Mouse (Mus musculus) forebrain, embryonic 16.5 days (tissue): Measurements from ENCODE around the gene Asf1a. TPM values are rescaled to one million over a fixed set of nuclear protein-coding genes. Genes with fewer than 3 reads are reported as not detected.

ENCODE experiments used
- ATAC-seq: fragments of 200-750 bp; cut with Nextera tagmentation; 2 replicates; pipeline ENCODE4 v1.8.0; 2017; ENCODE audit warnings: mild to moderate bottlenecking, moderate library complexity
- H3K27ac ChIP-seq: fragments of 300-500 bp; sonication (generic); 2 replicates; pipeline ENCODE4 v1.5.1; 2014; ENCODE audit warnings: low read length, control low read depth
- H3K27me3 ChIP-seq: fragments of 300-500 bp; sonication (generic); replicated peaks from 2 replicates; pipeline ENCODE4 v1.6.1; 2014; ENCODE audit warnings: low read length; ENCODE audit not compliant: control insufficient read depth, insufficient read depth
- H3K36me3 ChIP-seq: fragments of 300-500 bp; sonication (generic); 2 replicates; pipeline ENCODE4 v1.6.1; 2014; ENCODE audit not compliant: control insufficient read depth, insufficient read depth
- H3K4me1 ChIP-seq: fragments of 300-500 bp; sonication (generic); replicated peaks from 2 replicates; pipeline ENCODE4 v1.6.1; 2014; ENCODE audit warnings: low read length; ENCODE audit not compliant: control insufficient read depth, insufficient read depth
- H3K4me2 ChIP-seq: fragments of 300-500 bp; sonication (generic); 2 replicates; pipeline ENCODE4 v1.6.1; 2014; ENCODE audit warnings: mild to moderate bottlenecking, low read length, control low read depth
- H3K4me3 ChIP-seq: fragments of 300-500 bp; sonication (generic); replicated peaks from 2 replicates; pipeline ENCODE4 v1.5.1; 2014; ENCODE audit warnings: mild to moderate bottlenecking, low read length, control low read depth
- H3K9ac ChIP-seq: fragments of 300-500 bp; sonication (generic); replicated peaks from 2 replicates; pipeline ENCODE4 v1.6.1; 2014; ENCODE audit warnings: low read depth, low read length, control low read depth
- H3K9me3 ChIP-seq: fragments of 300-500 bp; sonication (generic); 2 replicates; pipeline ENCODE4 v1.6.1; 2016; ENCODE audit warnings: low read length; ENCODE audit not compliant: control insufficient read depth
- WGBS: fragments of 180-500 bp; shearing (Covaris S2); extraction: QIAGEN DNeasy Blood & Tissue Kit; methylation state at CpG from one replicate; pipeline ENCODE4 v1.1.7; 2014; 5-methylcytosine and 5-hydroxymethylcytosine counted together
- polyA plus RNA-seq: library from polyadenylated mRNA; unstranded; fragments of >200 nt; fragmentation: Nextera tagmentation; extraction: Ambion mirVana; gene quantifications from 2 replicates; pipeline ENCODE4 v1.2.1, GENCODE M21; 2015

The Asf1a gene
- polyA plus RNA-seq, result 88.6 and 98.8 TPM in 2 replicates

DNA sequence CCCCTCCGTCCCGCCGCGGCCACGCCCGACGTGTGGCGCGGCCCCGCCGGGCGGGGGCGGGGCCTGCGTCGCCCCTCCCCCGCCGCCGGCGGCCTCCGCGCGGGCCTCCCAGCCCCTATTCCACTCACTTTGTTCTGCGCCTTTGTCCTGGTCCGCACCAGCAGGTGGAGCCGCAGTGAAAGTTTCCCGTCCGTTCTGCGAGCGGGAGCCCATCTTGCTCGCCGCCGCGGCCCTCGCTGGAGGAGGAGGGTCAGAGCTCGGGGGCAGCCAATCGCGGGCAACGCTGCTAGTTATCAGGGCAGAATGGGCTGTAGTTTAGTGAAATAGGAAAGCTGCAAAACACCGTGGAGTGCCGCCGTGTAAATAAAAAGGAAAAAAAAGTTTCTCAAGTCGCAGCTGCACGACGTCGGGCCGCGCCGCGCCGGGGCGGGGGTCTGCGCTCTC, at the start of gene Asf1a:
TSS of gene Asf1a (plus strand) at position 81 of the 444 bp plus-strand sequence.
- Histone ChIP-seq H3K27me3 (no peaks in the 10 kb centered on the region), H3K4me2 (peak within 1 kb of the TSS; percentile 79), H3K9ac (peak within 1 kb of the TSS; percentile 86), H3K4me1 (peaks cover 24% of the 10 kb centered on the region), H3K9me3 (no peaks in the 10 kb centered on the region), H3K4me3 (peak within 1 kb of the TSS; percentile 84), H3K36me3 (0 out of 2 replicates have a peak, but pooled peaks cover 2% of the 10 kb centered on the region), H3K27ac (peak within 1 kb of the TSS; percentile 99)
- WGBS, result 0% methylated on average over 42 of the region's 52 CpGs
- peak; percentile 98 for ATAC-seq

DNA sequence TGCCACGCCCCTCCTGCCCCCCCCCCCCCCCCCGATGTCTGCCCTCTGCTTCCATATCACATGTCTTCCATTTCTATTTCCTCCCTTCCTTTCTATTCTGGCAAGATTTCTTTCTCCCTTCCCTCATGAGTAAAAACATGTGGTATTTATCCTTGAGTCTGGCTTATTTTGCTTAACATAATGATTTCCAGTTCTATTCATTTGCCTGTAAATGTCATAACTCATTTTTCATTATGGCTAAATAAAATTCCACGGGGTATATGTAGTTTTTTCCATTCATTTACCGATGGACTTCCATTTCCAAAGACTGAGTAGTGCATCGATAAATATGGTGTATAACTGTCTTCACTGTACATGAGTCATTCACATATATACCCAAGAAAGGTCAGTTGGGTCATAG, 34.6 kb upstream of the Asf1a start:
- Histone ChIP-seq H3K27ac (no peak overlapping the region), H3K4me2 (no peak overlapping the region), H3K36me3 (no peaks in the 10 kb centered on the region), H3K9ac (no peak overlapping the region), H3K4me1 (no peaks in the 10 kb centered on the region), H3K9me3 (no peaks in the 10 kb centered on the region), H3K27me3 (no peaks in the 10 kb centered on the region), H3K4me3 (no peak overlapping the region)
- ATAC-seq, result no peak
- 88% methylated on average over 5 of the region's 5 CpGs for WGBS

DNA sequence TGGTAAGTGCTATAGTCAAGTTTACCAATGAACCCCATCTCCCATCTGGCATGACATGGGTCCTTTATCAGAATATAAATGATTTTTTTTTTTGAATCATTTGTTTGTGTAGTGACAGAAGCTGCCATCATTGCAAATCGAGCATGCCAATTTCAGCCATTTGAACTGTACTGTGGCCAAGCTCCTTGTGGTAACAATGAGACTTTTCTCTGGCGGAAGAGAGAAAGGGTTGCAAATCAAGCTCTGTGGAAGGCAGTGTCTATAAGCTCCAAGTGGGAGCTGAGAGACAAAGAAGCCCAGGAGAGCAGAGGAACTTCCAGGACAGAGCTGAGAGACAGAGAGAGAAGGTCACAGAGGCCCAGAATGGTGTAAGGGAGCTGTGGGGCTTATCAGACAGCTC, 31.0 kb upstream of the Asf1a start:
- H3K4me1 ChIP-seq, result no peaks in the 10 kb centered on the region
- no peak overlapping the region for H3K9ac ChIP-seq
- H3K4me3 ChIP-seq, result no peak overlapping the region
- 57% methylated on average over 2 of the region's 2 CpGs for WGBS
- H3K27ac ChIP-seq, result no peak overlapping the region
- H3K27me3 ChIP-seq, result no peaks in the 10 kb centered on the region
- no peak for ATAC-seq
- no peaks in the 10 kb centered on the region for H3K36me3 ChIP-seq
- no peak overlapping the region for H3K4me2 ChIP-seq
- H3K9me3 ChIP-seq, result no peaks in the 10 kb centered on the region

DNA sequence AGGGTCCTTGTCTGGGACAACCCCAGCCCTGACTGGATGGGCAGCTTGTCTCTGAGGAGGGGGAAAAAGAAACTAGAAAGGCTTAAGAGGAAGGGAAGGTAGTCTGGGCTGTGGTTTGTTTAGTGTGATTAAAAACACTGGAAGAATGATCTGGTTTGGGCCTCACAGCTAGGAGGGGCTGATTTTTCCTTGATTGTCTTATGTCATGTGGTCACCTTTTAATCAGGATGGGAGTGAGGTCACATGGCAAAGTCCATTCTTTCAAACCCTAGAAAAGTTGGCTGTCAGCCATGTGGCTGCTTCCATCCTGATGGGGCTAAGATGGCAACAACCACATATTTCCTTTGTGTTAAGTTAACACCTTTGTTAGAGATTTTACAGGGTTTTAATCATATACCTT, 28.0 kb upstream of the Asf1a start:
- Histone ChIP-seq H3K9ac (no peak overlapping the region), H3K27ac (no peak overlapping the region), H3K4me2 (no peak overlapping the region), H3K9me3 (no peaks in the 10 kb centered on the region), H3K27me3 (no peaks in the 10 kb centered on the region), H3K36me3 (no peaks in the 10 kb centered on the region), H3K4me3 (no peak overlapping the region), H3K4me1 (no peaks in the 10 kb centered on the region)
- ATAC-seq, result no peak

GRCm38 (mm10) chr10:53580137-53580536, 16.4 kb upstream of the Asf1a start:
- Histone ChIP-seq H3K4me3 (peak overlapping the region; percentile 37), H3K27me3 (no peaks in the 10 kb centered on the region), H3K9ac (no peak overlapping the region), H3K9me3 (no peaks in the 10 kb centered on the region), H3K27ac (no peak overlapping the region), H3K4me2 (peak overlapping the region; percentile 65), H3K36me3 (no peaks in the 10 kb centered on the region), H3K4me1 (peaks cover 8% of the 10 kb centered on the region)
- ATAC-seq, result peak; percentile 44
- WGBS, result 25% methylated on average over 6 of the region's 7 CpGs

DNA sequence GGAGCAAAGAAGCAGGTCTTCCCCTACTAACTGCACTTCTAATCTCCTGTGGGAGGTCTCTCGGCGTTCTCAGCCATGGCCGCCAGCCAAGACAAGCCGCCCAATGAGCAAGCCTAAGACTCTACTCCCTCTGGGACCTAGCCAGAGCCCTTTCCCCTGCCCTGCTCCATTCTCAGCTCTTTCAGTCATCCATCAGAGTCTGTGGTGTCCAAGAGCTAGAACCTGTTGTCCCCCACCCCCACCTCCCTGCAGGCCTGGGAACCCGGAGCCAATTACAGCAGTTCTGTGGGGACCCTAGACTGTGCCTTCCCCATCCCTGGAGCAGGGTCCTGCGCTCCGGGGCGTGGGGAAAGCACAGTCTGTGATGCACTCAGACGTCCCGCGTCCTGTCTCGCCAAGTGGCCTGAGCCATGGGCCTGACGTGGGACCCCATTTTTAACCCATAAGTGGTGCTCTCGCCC, 15.9 kb upstream of the Asf1a start:
- ATAC-seq, result peak; percentile 89
- H3K9ac ChIP-seq, result peak overlapping the region; percentile 53
- H3K4me1 ChIP-seq, result peaks cover 8% of the 10 kb centered on the region
- no peaks in the 10 kb centered on the region for H3K27me3 ChIP-seq
- H3K9me3 ChIP-seq, result no peaks in the 10 kb centered on the region
- H3K4me2 ChIP-seq, result peak overlapping the region; percentile 65
- no peaks in the 10 kb centered on the region for H3K36me3 ChIP-seq
- peak overlapping the region; percentile 37 for H3K4me3 ChIP-seq
- no peak overlapping the region for H3K27ac ChIP-seq
- WGBS, result 2% methylated on average over 14 of the region's 14 CpGs

DNA sequence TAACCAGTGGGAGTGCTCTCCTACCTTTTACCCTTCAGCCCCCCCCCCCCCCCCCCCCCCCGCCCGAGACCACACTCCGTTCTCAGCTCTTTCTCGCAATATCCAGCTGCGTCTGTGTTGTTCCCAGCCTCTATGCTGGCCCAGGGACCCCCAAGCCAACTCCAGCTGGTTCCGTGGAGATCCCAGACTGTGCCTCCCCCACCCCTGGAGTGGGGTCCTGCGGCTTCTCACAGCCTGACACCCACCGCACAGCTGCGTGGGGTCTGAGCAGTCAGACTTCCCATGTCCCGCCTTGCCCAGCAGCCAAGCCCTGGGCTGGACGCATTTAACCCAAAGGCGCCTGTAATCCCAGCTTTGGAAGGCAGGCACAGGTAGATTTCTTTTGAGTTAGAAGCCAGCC, 15.5 kb upstream of the Asf1a start:
- peak overlapping the region; percentile 37 for H3K4me3 ChIP-seq
- H3K27ac ChIP-seq, result no peak overlapping the region
- peaks cover 8% of the 10 kb centered on the region for H3K4me1 ChIP-seq
- peak; percentile 60 for ATAC-seq
- WGBS, result 21% methylated on average over 10 of the region's 12 CpGs
- peak overlapping the region; percentile 65 for H3K4me2 ChIP-seq
- H3K36me3 ChIP-seq, result no peaks in the 10 kb centered on the region
- H3K9me3 ChIP-seq, result no peaks in the 10 kb centered on the region
- H3K27me3 ChIP-seq, result no peaks in the 10 kb centered on the region
- H3K9ac ChIP-seq, result peak overlapping the region; percentile 53; the same call in 1 of the 2 replicates

DNA sequence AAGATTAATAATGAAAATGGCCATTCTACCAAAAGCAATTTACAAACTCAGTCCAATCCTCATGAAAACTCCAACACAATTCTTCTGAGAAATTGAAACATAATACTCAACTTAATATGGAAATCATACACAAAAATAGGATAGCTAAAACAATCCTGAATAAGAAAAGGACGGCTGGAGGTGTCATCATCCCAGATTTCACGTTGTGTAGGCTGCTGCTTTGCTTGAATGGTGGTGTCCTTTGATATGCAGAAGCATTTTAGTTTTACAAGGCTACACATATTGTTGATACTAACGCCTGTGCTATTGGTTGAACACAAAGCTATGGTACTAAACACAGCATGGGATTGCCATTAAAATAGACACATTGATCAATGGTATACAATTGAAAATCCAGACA, 10.8 kb upstream of the Asf1a start:
- no peak overlapping the region for H3K27ac ChIP-seq
- H3K4me2 ChIP-seq, result no peak overlapping the region
- H3K4me1 ChIP-seq, result peaks cover 1% of the 10 kb centered on the region
- no peaks in the 10 kb centered on the region for H3K9me3 ChIP-seq
- no peaks in the 10 kb centered on the region for H3K27me3 ChIP-seq
- no peak overlapping the region for H3K9ac ChIP-seq
- H3K4me3 ChIP-seq, result no peak overlapping the region
- ATAC-seq, result no peak
- no peaks in the 10 kb centered on the region for H3K36me3 ChIP-seq
- 49% methylated on average over 3 of the region's 3 CpGs for WGBS

DNA sequence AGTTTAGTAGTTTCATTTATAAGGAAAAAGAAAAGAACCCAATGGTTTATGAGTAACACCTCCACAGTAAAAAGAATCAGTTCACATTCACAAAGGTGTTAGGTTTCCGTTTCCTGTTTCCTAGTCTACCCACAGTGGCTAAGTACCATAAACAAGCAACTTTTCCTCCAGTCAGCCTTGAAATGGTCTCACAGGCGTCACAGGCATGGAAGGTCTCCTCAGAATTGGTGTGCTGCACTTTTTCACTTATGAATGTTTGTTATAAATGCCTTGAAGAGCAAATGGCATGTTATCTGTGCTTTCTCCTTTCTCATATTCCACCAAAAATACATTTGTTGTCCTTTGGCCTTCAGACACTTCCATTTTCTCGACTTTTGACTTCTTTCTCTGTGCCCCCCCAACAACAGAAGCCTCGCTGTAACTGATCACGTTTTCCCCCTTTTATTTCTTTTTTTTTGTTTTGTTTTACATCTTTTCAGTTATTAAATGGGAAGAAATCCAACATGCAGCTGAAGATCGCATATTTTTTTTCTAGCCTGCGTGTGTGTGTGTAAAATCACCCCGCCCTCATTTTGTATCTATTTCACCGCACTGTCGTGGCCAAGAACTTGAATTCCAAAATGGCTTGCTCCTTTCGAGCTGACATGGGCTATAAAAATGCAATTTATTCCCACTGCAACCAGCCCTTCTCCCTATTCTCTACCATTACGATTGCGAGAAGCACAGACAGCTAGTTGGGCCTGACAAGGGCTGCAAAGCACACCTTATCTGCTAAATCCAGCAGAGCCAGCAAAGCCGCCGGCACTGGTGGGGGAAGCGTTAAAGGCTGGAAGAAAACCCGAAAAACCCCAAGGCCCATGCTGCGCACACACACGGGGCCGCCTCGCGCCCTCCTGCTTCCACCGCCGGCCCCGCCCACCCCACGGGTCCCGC, 547 bp upstream of the Asf1a start:
- Histone ChIP-seq H3K9me3 (no peaks in the 10 kb centered on the region), H3K4me2 (peak overlapping the region; percentile 79), H3K27me3 (no peaks in the 10 kb centered on the region), H3K9ac (peak overlapping the region; percentile 84), H3K4me1 (peaks cover 24% of the 10 kb centered on the region), H3K27ac (peak overlapping the region; percentile 99), H3K4me3 (peak overlapping the region; percentile 84), H3K36me3 (0 out of 2 replicates have a peak, but pooled peaks cover 2% of the 10 kb centered on the region)
- peak; percentile 90 for ATAC-seq
- WGBS, result 7% methylated on average over 24 of the region's 27 CpGs
